In the genomic region with DNA sequence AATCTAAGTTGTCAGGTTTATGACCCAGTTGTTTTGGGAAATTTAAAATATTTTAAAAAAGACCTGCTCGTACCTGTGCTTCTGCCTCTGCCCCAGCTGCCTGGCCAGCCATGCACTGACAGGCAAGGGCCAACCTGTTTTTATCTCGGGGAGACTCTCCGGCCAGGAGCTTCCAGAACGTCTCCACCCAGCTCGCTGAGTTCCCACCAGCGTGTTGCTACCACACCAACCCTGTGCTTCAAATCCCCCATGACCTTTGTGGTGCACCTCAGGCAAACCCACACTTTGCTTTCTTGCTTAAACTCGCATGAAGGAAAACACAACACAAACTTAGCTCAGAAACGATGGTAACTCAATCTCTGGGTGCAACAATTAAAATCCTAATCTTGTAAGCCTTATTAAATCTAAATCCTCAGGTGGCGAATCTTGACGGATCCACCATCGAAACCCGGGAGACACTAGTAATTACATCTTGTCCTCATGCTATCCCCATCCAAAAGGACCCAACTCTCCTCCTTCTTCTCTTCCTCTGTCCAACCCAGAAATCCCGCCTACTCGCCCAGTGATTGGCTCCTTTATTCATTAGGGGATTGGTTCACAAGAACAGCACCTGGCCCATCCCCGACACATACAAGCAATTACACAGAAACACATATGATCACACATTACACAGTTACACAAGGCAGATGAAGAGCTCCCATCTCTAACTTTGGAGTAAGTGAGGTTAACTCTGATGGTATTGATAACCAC, we compare ENCODE assay signal across 26 mouse cellular contexts. TPM values are rescaled to one million over a fixed set of nuclear protein-coding genes. Genes with fewer than 3 reads are reported as not detected.
"Had no signal": no experiment of that assay in that cellular context is flagged by ENCODE, and none has a peak within 500 bp of the region (broad histone marks: within the 10 kb centered on the region; RNA-seq: fewer than 3 reads in every experiment).

No protein-coding gene starts in this region.

- H3K4me1 ChIP-seq: heart, embryonic 10.5 days; heart, embryonic 12.5 days; hindbrain, embryonic 10.5 days; intestine, embryonic 15.5 days; limb, embryonic 10.5 days; limb, embryonic 12.5 days; liver, embryonic 13.5 days; liver, embryonic 15.5 days had no signal

- ATAC-seq: hindbrain, embryonic 16.5 days; inflammation-experienced regulatory T-cells, adult 6 months; intestine, embryonic 15.5 days; intestine, postnatal 0 days had no signal

- H3K4me3 ChIP-seq: heart, adult 2 months; heart, embryonic 10.5 days; heart, embryonic 12.5 days; hindbrain, embryonic 10.5 days; hindbrain, embryonic 12.5 days; intestine, embryonic 15.5 days; layer of hippocampus, adult 2 months; left cerebral cortex, adult 2 months; limb, embryonic 10.5 days; limb, embryonic 12.5 days; liver, embryonic 13.5 days; liver, embryonic 15.5 days had no signal

- H3K9me3 ChIP-seq: heart, embryonic 10.5 days; heart, embryonic 12.5 days; hindbrain, embryonic 10.5 days; hindbrain, embryonic 12.5 days; intestine, embryonic 15.5 days; limb, embryonic 10.5 days; limb, embryonic 12.5 days; liver, embryonic 13.5 days; liver, embryonic 15.5 days had no signal

- H3K27ac ChIP-seq: heart, adult 2 months; heart, embryonic 10.5 days; hindbrain, embryonic 10.5 days; hindbrain, embryonic 12.5 days; hindbrain, embryonic 14.5 days; intestine, embryonic 15.5 days; layer of hippocampus, adult 2 months; left cerebral cortex, adult 2 months; limb, embryonic 10.5 days; limb, embryonic 12.5 days; liver, embryonic 13.5 days; liver, embryonic 15.5 days had no signal

- H3K27me3 ChIP-seq: heart, embryonic 12.5 days; hindbrain, embryonic 12.5 days; intestine, embryonic 15.5 days; limb, embryonic 12.5 days; liver, embryonic 13.5 days; liver, embryonic 15.5 days had no signal

- H3K36me3 ChIP-seq: heart, embryonic 10.5 days; heart, embryonic 12.5 days; hindbrain, embryonic 10.5 days; hindbrain, embryonic 12.5 days; intestine, embryonic 15.5 days; limb, embryonic 10.5 days; limb, embryonic 12.5 days; liver, embryonic 13.5 days; liver, embryonic 15.5 days had no signal

- H3K4me2 ChIP-seq: heart, embryonic 12.5 days; hindbrain, embryonic 12.5 days; hindbrain, embryonic 14.5 days; intestine, embryonic 15.5 days; limb, embryonic 12.5 days; liver, embryonic 11.5 days; liver, embryonic 13.5 days; liver, embryonic 15.5 days had no signal

- DNase-seq: gastrocnemius, postnatal 10 days; gastrocnemius, postnatal 25 days; heart, adult 2 months; heart, postnatal 10 days; heart, postnatal 4 days; kidney, adult 18-20 months; kidney, adult 8-10 months; kidney, postnatal 14 days; kidney, postnatal 4 days; liver; liver, embryonic 13.5 days had no signal

- H3K9ac ChIP-seq: heart, embryonic 12.5 days; hindbrain, embryonic 12.5 days; hindbrain, embryonic 14.5 days; intestine, embryonic 15.5 days; limb, embryonic 12.5 days; liver, embryonic 13.5 days; liver, embryonic 15.5 days had no signal

RNA-seq across cellular contexts. Expression of gene Mylk3, which starts 60.0 kb away (rescaled TPM):
- polyA plus RNA-seq: inflammation-experienced regulatory T-cells, adult 6 months had no signal
